Mouse (Mus musculus): Measurements from ENCODE around the gene Nrgn. TPM values are rescaled to one million over a fixed set of nuclear protein-coding genes. Genes with fewer than 3 reads are reported as not detected.

Gene Nrgn
- total RNA-seq, 2 experiments from 2014 or later = 1,430 to 1,457 TPM

Other genes starting within 250 kb of the Nrgn start
- 1 to 10 TPM; 3.1 to 4.0 TPM for gene Ccdc15, start 204.5 kb downstream of the Nrgn start, total RNA-seq (2021)
- 10 to 100 TPM; 66.7 to 72.3 TPM for gene Hepacam, start 185.6 kb downstream of the Nrgn start, total RNA-seq (2021)
- gene Robo4, start 151.0 kb downstream of the Nrgn start, total RNA-seq (2021) = 1 to 10 TPM; 6.9 to 8.3 TPM
- 10 to 100 TPM; 14.9 to 22.8 TPM for gene Robo3, start 119.7 kb downstream of the Nrgn start, total RNA-seq (2021)
- gene Msantd2, start 63.6 kb downstream of the Nrgn start, total RNA-seq (2021) = 10 to 100 TPM; 24.5 to 29.1 TPM
- 10 to 100 TPM; 30.3 to 31.5 TPM for gene Esam, start 24.8 kb downstream of the Nrgn start, total RNA-seq (2021)
- 1 to 10 TPM; 2.4 to 4.8 TPM for gene Vsig2, start 13.6 kb downstream of the Nrgn start, total RNA-seq (2021)
- gene Siae, start 2.8 kb upstream of the Nrgn start, total RNA-seq (2021) = 10 to 100 TPM; 10.9 to 12.0 TPM
- gene Spa17, start 60.8 kb upstream of the Nrgn start, total RNA-seq (2021) = 1 to 10 TPM; 2.2 TPM
- gene Tbrg1, start 104.4 kb upstream of the Nrgn start, total RNA-seq (2021) = 10 to 100 TPM; 53.4 to 55.6 TPM
- not detected for gene Panx3, start 116.3 kb upstream of the Nrgn start, total RNA-seq (2021)
- gene Olfr160, start 163.3 kb upstream of the Nrgn start, total RNA-seq (2021) = not detected
- gene Olfr874, start 192.2 kb upstream of the Nrgn start, total RNA-seq (2021) = not detected
- not detected for gene Olfr875, start 219.0 kb upstream of the Nrgn start, total RNA-seq (2021)

Measured in layer of hippocampus, postnatal 10 days (tissue).